Mouse (Mus musculus) C2C12 (cell line): ENCODE measurements around the gene Tspan14. TPM values are rescaled to one million over a fixed set of nuclear protein-coding genes. Genes with fewer than 3 reads are reported as not detected.

Source experiments
- H3K27me3 ChIP-seq: one replicate; pipeline ENCODE4 v1.6.1; 2011; ENCODE audit not compliant: control insufficient read depth, insufficient read depth, insufficient read length
- H3K36me3 ChIP-seq: one replicate; pipeline ENCODE4 v1.6.1; 2011; ENCODE audit not compliant: control insufficient read depth, insufficient read depth
- H3K4me3 ChIP-seq: one replicate; pipeline ENCODE4 v1.5.1; 2011; ENCODE audit warnings: mild to moderate bottlenecking, control low read depth; ENCODE audit not compliant: poor library complexity, insufficient read depth, severe bottlenecking
- H3K79me2 ChIP-seq: one replicate; pipeline ENCODE4 v1.6.1; 2011; ENCODE audit not compliant: control insufficient read depth, insufficient read depth
- H3K79me3 ChIP-seq: one replicate; pipeline ENCODE4 v1.6.1; 2011; ENCODE audit warnings: low read depth, control low read depth
- H3ac ChIP-seq: one replicate; pipeline ENCODE3; 2011; ENCODE audit warnings: low read depth; ENCODE audit not compliant: control insufficient read depth, insufficient read length
- CEBPB ChIP-seq: IDR thresholded peaks from one replicate; pipeline ENCODE4 v1.6.1; 2011; ENCODE audit warnings: low read depth, mild to moderate bottlenecking, control low read depth, moderate library complexity
- CTCF ChIP-seq: IDR thresholded peaks from one replicate; pipeline ENCODE4 v1.5.1; 2011; ENCODE audit not compliant: control insufficient read depth, insufficient read depth, insufficient read length
- FOSL1 ChIP-seq: IDR thresholded peaks from one replicate; pipeline ENCODE4 v1.8.0; 2011; ENCODE audit warnings: mild to moderate bottlenecking, low read length; ENCODE audit not compliant: poor library complexity, insufficient read depth, severe bottlenecking
- MAX ChIP-seq: IDR thresholded peaks from one replicate; pipeline ENCODE4 v1.6.1; 2011; ENCODE audit warnings: mild to moderate bottlenecking, control low read depth
- MYOD1 ChIP-seq: IDR thresholded peaks from one replicate; pipeline ENCODE4 v1.6.1; 2011; ENCODE audit warnings: low read depth; ENCODE audit not compliant: control insufficient read depth, insufficient read length
- MYOG ChIP-seq: IDR thresholded peaks from one replicate; pipeline ENCODE4 v1.6.1; 2011; ENCODE audit not compliant: control insufficient read depth, insufficient read length; ENCODE audit errors: extremely low read depth
- USF1 ChIP-seq: IDR thresholded peaks from one replicate; pipeline ENCODE4 v1.6.1; 2011; ENCODE audit warnings: low read depth, mild to moderate bottlenecking, control low read depth, moderate library complexity
- polyA plus RNA-seq: library from polyadenylated mRNA; unstranded; fragments of >200 nt; fragmentation: generic; extraction: Trizol; gene quantifications from one replicate; pipeline ENCODE4 v1.2.1, GENCODE M21; 2012; ENCODE audit warnings: missing spikeins

Gene Tspan14
- polyA plus RNA-seq, 1 experiment, result 41.5 TPM

GRCm38 (mm10) chr14:40957607-40958006, 9.0 kb downstream of the Tspan14 start:
- Histone ChIP-seq H3K4me3 (no peak overlapping the region), H3ac (no peak overlapping the region), H3K79me2 (peaks cover 86% of the 10 kb centered on the region), H3K36me3 (peaks cover 8% of the 10 kb centered on the region), H3K27me3 (no peaks in the 10 kb centered on the region), H3K79me3 (peaks cover 64% of the 10 kb centered on the region)
- TF ChIP-seq MAX, result no peak
- TF ChIP-seq USF1, result no peak
- TF ChIP-seq MYOD1, result no peak

- TF ChIP-seq CTCF (peak; percentile 2), MAX (peak; percentile 15), FOSL1 (no peak)
Observed at GRCm38 (mm10) chr14:40956252-40957146, 10.1 kb downstream of the Tspan14 start.

GRCm38 (mm10) chr14:40955596-40956251, 10.9 kb downstream of the Tspan14 start:
- H3K79me3 ChIP-seq, result peaks cover 76% of the 10 kb centered on the region
- TF ChIP-seq FOSL1, result no peak
- peak; percentile 86 for TF ChIP-seq MYOD1
- TF ChIP-seq USF1, result peak; percentile 45
- no peak for TF ChIP-seq MYOG
- peak; percentile 76 for TF ChIP-seq MAX
- peaks cover 92% of the 10 kb centered on the region for H3K79me2 ChIP-seq
- H3K4me3 ChIP-seq, result no peak overlapping the region
- peak overlapping the region; percentile 49 for H3ac ChIP-seq
- no peaks in the 10 kb centered on the region for H3K27me3 ChIP-seq
- peaks cover 8% of the 10 kb centered on the region for H3K36me3 ChIP-seq

More at GRCm38 (mm10) chr14:40956252-40957146, 10.1 kb downstream of the Tspan14 start:
- Histone ChIP-seq H3ac (peak overlapping the region; percentile 58), H3K36me3 (peaks cover 8% of the 10 kb centered on the region), H3K79me3 (peaks cover 68% of the 10 kb centered on the region), H3K79me2 (peaks cover 86% of the 10 kb centered on the region), H3K27me3 (no peaks in the 10 kb centered on the region), H3K4me3 (no peak overlapping the region)

- Histone ChIP-seq H3K27me3 (no peaks in the 10 kb centered on the region), H3K79me2 (peaks cover 92% of the 10 kb centered on the region), H3ac (no peak overlapping the region), H3K4me3 (no peak overlapping the region), H3K36me3 (peaks cover 8% of the 10 kb centered on the region), H3K79me3 (peaks cover 77% of the 10 kb centered on the region)
- TF ChIP-seq CEBPB (no peak), MYOG (no peak), MYOD1 (no peak), CTCF (no peak), MAX (no peak), FOSL1 (no peak), USF1 (no peak)
Observed at GRCm38 (mm10) chr14:40955146-40955545, 11.5 kb downstream of the Tspan14 start.

GRCm38 (mm10) chr14:40953381-40953780, 13.2 kb downstream of the Tspan14 start:
- H3K79me2 ChIP-seq, result peaks cover 92% of the 10 kb centered on the region
- H3K4me3 ChIP-seq, result no peak overlapping the region
- no peaks in the 10 kb centered on the region for H3K27me3 ChIP-seq
- peaks cover 70% of the 10 kb centered on the region for H3K79me3 ChIP-seq
- peaks cover under 1% of the 10 kb centered on the region for H3K36me3 ChIP-seq
- H3ac ChIP-seq, result no peak overlapping the region
- TF ChIP-seq MYOG (no peak), USF1 (no peak), MYOD1 (no peak), CTCF (no peak), CEBPB (no peak), MAX (no peak), FOSL1 (no peak)
